Mouse (Mus musculus): Measurements from ENCODE around the gene Gnb1. TPM values are rescaled to one million over a fixed set of nuclear protein-coding genes. Genes with fewer than 3 reads are reported as not detected.
A peak's percentile ranks its signal among the peaks of the same experiment; 100 is the strongest.

Gnb1 gene
- polyA plus RNA-seq, 1 experiment from 2014 or later = 376 TPM

GRCm38 (mm10) chr4:155482125-155482480 is 9.1 kb upstream of the Gnb1 start:
- Histone ChIP-seq H3K9ac (ENCODE audit: low read depth, low read length) (no peak overlapping the region; the same call in 1 of the 2 replicates), H3K27me3 (ENCODE audit: insufficient read depth, low read length) (no peaks in the 10 kb centered on the region), H3K4me2 (ENCODE audit: low read length) (no peak overlapping the region), H3K36me3 (ENCODE audit: insufficient read depth, low read length) (no peaks in the 10 kb centered on the region), H3K4me1 (replicated peaks; ENCODE audit: insufficient read depth, low read length) (peaks cover 8% of the 10 kb centered on the region; the same call in 1 of the 2 replicates), H3K9me3 (replicated peaks; ENCODE audit: low read length) (no peaks in the 10 kb centered on the region), H3K4me3 (replicated peaks; ENCODE audit: low read depth, low read length) (no peak overlapping the region), H3K27ac (peak overlapping the region; percentile 31; the same call in 1 of the 2 replicates)
- TF ChIP-seq CTCF (IDR thresholded peaks at IDR 0.05; ENCODE audit: low read depth) = no peak
- ATAC-seq (replicated peaks; ENCODE audit: low FRiP score, low read depth) (no peak), DNase-seq (ENCODE audit: low spot score) (no peak)
- 86% methylated on average over 6 of the region's 6 CpGs for WGBS

- WGBS = 77% methylated on average over 8 of the region's 8 CpGs
- Histone ChIP-seq H3K27me3 (ENCODE audit: insufficient read depth, low read length) (no peaks in the 10 kb centered on the region), H3K4me3 (replicated peaks; ENCODE audit: low read depth, low read length) (no peak overlapping the region), H3K27ac (no peak overlapping the region), H3K4me1 (replicated peaks; ENCODE audit: insufficient read depth, low read length) (peaks cover 8% of the 10 kb centered on the region; the same call in 1 of the 2 replicates), H3K4me2 (ENCODE audit: low read length) (no peak overlapping the region), H3K36me3 (ENCODE audit: insufficient read depth, low read length) (no peaks in the 10 kb centered on the region), H3K9ac (ENCODE audit: low read depth, low read length) (no peak overlapping the region), H3K9me3 (replicated peaks; ENCODE audit: low read length) (no peaks in the 10 kb centered on the region)
- ATAC-seq (replicated peaks; ENCODE audit: low FRiP score, low read depth) = no peak
- DNase-seq (ENCODE audit: low spot score) = no peak
- TF ChIP-seq CTCF (IDR thresholded peaks at IDR 0.05; ENCODE audit: low read depth) = no peak
Observed at GRCm38 (mm10) chr4:155482733-155483540, 8.2 kb upstream of the Gnb1 start.

- no peak overlapping the region for H3K9ac ChIP-seq (ENCODE audit: low read depth, low read length)
- H3K36me3 ChIP-seq (ENCODE audit: insufficient read depth, low read length) = no peaks in the 10 kb centered on the region
- no peaks in the 10 kb centered on the region for H3K9me3 ChIP-seq (replicated peaks; ENCODE audit: low read length)
- 74% methylated on average over 3 of the region's 3 CpGs for WGBS
- no peak overlapping the region for H3K4me3 ChIP-seq (replicated peaks; ENCODE audit: low read depth, low read length)
- TF ChIP-seq CTCF (IDR thresholded peaks at IDR 0.05; ENCODE audit: low read depth) = no peak
- H3K27me3 ChIP-seq (ENCODE audit: insufficient read depth, low read length) = no peaks in the 10 kb centered on the region
- H3K4me2 ChIP-seq (ENCODE audit: low read length) = no peak overlapping the region
- H3K27ac ChIP-seq = no peak overlapping the region
- peaks cover 25% of the 10 kb centered on the region for H3K4me1 ChIP-seq (replicated peaks; ENCODE audit: insufficient read depth, low read length)
- no peak for ATAC-seq (replicated peaks; ENCODE audit: low FRiP score, low read depth)
- DNase-seq (ENCODE audit: low spot score) = no peak
Observed at GRCm38 (mm10) chr4:155485521-155485920, 5.6 kb upstream of the Gnb1 start.

- Histone ChIP-seq H3K9me3 (replicated peaks; ENCODE audit: low read length) (no peaks in the 10 kb centered on the region), H3K27me3 (ENCODE audit: insufficient read depth, low read length) (no peaks in the 10 kb centered on the region), H3K4me3 (replicated peaks; ENCODE audit: low read depth, low read length) (no peak overlapping the region), H3K4me1 (replicated peaks; ENCODE audit: insufficient read depth, low read length) (peaks cover 21% of the 10 kb centered on the region), H3K4me2 (ENCODE audit: low read length) (no peak overlapping the region; the same call in 1 of the 2 replicates), H3K9ac (ENCODE audit: low read depth, low read length) (no peak overlapping the region), H3K36me3 (ENCODE audit: insufficient read depth, low read length) (no peaks in the 10 kb centered on the region), H3K27ac (peak overlapping the region; percentile 83)
- DNase-seq (ENCODE audit: low spot score) = no peak
- ATAC-seq (replicated peaks; ENCODE audit: low FRiP score, low read depth) = no peak
- WGBS = 37% methylated on average over 3 of the region's 3 CpGs
- TF ChIP-seq CTCF (IDR thresholded peaks at IDR 0.05; ENCODE audit: low read depth) = no peak
Observed at GRCm38 (mm10) chr4:155487746-155488145, 3.4 kb upstream of the Gnb1 start.

- TF ChIP-seq CTCF (IDR thresholded peaks at IDR 0.05; ENCODE audit: low read depth) = no peak
- no peaks in the 10 kb centered on the region for H3K9me3 ChIP-seq (replicated peaks; ENCODE audit: low read length)
- DNase-seq (ENCODE audit: low spot score) (peak; percentile 89), ATAC-seq (replicated peaks; ENCODE audit: low FRiP score, low read depth) (peak; percentile 65)
- H3K27ac ChIP-seq = peak overlapping the region; percentile 83
- no peak overlapping the region for H3K4me2 ChIP-seq (ENCODE audit: low read length)
- 36% methylated on average over 8 of the region's 8 CpGs for WGBS
- H3K4me3 ChIP-seq (replicated peaks; ENCODE audit: low read depth, low read length) = no peak overlapping the region
- H3K9ac ChIP-seq (ENCODE audit: low read depth, low read length) = no peak overlapping the region; the same call in 1 of the 2 replicates
- peaks cover 24% of the 10 kb centered on the region for H3K4me1 ChIP-seq (replicated peaks; ENCODE audit: insufficient read depth, low read length)
- no peaks in the 10 kb centered on the region for H3K36me3 ChIP-seq (ENCODE audit: insufficient read depth, low read length)
- no peaks in the 10 kb centered on the region for H3K27me3 ChIP-seq (ENCODE audit: insufficient read depth, low read length)
Observed at GRCm38 (mm10) chr4:155488232-155489025, 2.7 kb upstream of the Gnb1 start.

- Histone ChIP-seq H3K9me3 (replicated peaks; ENCODE audit: low read length) (no peaks in the 10 kb centered on the region), H3K36me3 (ENCODE audit: insufficient read depth, low read length) (no peaks in the 10 kb centered on the region), H3K4me2 (ENCODE audit: low read length) (no peak overlapping the region), H3K4me3 (replicated peaks; ENCODE audit: low read depth, low read length) (no peak overlapping the region), H3K9ac (ENCODE audit: low read depth, low read length) (no peak overlapping the region), H3K27me3 (ENCODE audit: insufficient read depth, low read length) (no peaks in the 10 kb centered on the region), H3K4me1 (replicated peaks; ENCODE audit: insufficient read depth, low read length) (peaks cover 30% of the 10 kb centered on the region), H3K27ac (peak overlapping the region; percentile 83)
- DNase-seq (ENCODE audit: low spot score) = no peak
- no peak for TF ChIP-seq CTCF (IDR thresholded peaks at IDR 0.05; ENCODE audit: low read depth)
- WGBS = 71% methylated on average over 9 of the region's 9 CpGs
- ATAC-seq (replicated peaks; ENCODE audit: low FRiP score, low read depth) = no peak
Observed at GRCm38 (mm10) chr4:155489101-155489970, 1.8 kb upstream of the Gnb1 start.

All from kidney, postnatal 0 days (tissue).